Mouse (Mus musculus) small intestine, adult 2 months (tissue): ENCODE data around the gene Cdh6.

ENCODE experiments used
- CTCF ChIP-seq: fragments of 200-500 bp; IDR thresholded peaks from 2 replicates; pipeline ENCODE4 v1.5.1; 2012; ENCODE audit warnings: low read depth, mild to moderate bottlenecking, control low read depth, inconsistent platforms, low read length, moderate library complexity, mixed read lengths; ENCODE audit not compliant: insufficient replicate concordance, insufficient read length; ENCODE audit errors: extremely low read depth
- POLR2A ChIP-seq: fragments of 200-500 bp; IDR thresholded peaks from 2 replicates; pipeline ENCODE4 v1.6.1; 2012; ENCODE audit warnings: low read depth, mild to moderate bottlenecking, control low read depth, inconsistent platforms, low read length, moderate library complexity

GRCm38 (mm10) chr15:13210186-13210585 is 36.7 kb upstream of the Cdh6 start:
- TF ChIP-seq CTCF (no peak), POLR2A (no peak)
